Mouse (Mus musculus) neural tube, embryonic 15.5 days (tissue): ENCODE data around the gene Abcd1. TPM values are rescaled to one million over a fixed set of nuclear protein-coding genes. Genes with fewer than 3 reads are reported as not detected.

Experiments used
- ATAC-seq: fragments of 200-750 bp; cut with Nextera tagmentation; 2 replicates; pipeline ENCODE4 v1.8.0; 2017; ENCODE audit warnings: mild to moderate bottlenecking, moderate TSS enrichment, moderate library complexity; ENCODE audit not compliant: low FRiP score
- H3K27ac ChIP-seq: fragments of 300-500 bp; sonication (generic); replicated peaks from 2 replicates; pipeline ENCODE4 v1.5.1; 2015; ENCODE audit warnings: mild to moderate bottlenecking, inconsistent platforms
- H3K27me3 ChIP-seq: fragments of 300-500 bp; sonication (generic); replicated peaks from 2 replicates; pipeline ENCODE4 v1.6.1; 2015; ENCODE audit warnings: inconsistent platforms
- H3K36me3 ChIP-seq: fragments of 300-500 bp; sonication (generic); 2 replicates; pipeline ENCODE4 v1.6.1; 2015; ENCODE audit warnings: inconsistent platforms
- H3K4me1 ChIP-seq: fragments of 300-500 bp; sonication (generic); 2 replicates; pipeline ENCODE4 v1.6.1; 2015; ENCODE audit warnings: inconsistent platforms
- H3K4me2 ChIP-seq: fragments of 300-500 bp; sonication (generic); 2 replicates; pipeline ENCODE4 v1.6.1; 2015; ENCODE audit warnings: inconsistent platforms, mild to moderate bottlenecking, moderate library complexity
- H3K4me3 ChIP-seq: fragments of 300-500 bp; sonication (generic); replicated peaks from 2 replicates; pipeline ENCODE4 v1.5.1; 2015; ENCODE audit warnings: mild to moderate bottlenecking, inconsistent platforms
- H3K9ac ChIP-seq: fragments of 300-500 bp; sonication (generic); replicated peaks from 2 replicates; pipeline ENCODE4 v1.6.1; 2015; ENCODE audit warnings: mild to moderate bottlenecking, inconsistent platforms
- H3K9me3 ChIP-seq: fragments of 300-500 bp; sonication (generic); replicated peaks from 2 replicates; pipeline ENCODE4 v1.6.1; 2016; ENCODE audit warnings: inconsistent platforms
- WGBS: fragments of 180-500 bp; shearing (Covaris S2); methylation state at CpG from one replicate; pipeline ENCODE4 v1.1.7; 2015; ENCODE audit warnings: mixed read lengths; 5-methylcytosine and 5-hydroxymethylcytosine counted together
- polyA plus RNA-seq: library from polyadenylated mRNA; unstranded; fragments of >200 nt; fragmentation: Nextera tagmentation; extraction: Ambion mirVana; gene quantifications from 2 replicates; pipeline ENCODE4 v1.2.1, GENCODE M21; 2015

Abcd1 gene
- polyA plus RNA-seq, 1 experiment from 2014 or later, result 13.6 TPM

DNA sequence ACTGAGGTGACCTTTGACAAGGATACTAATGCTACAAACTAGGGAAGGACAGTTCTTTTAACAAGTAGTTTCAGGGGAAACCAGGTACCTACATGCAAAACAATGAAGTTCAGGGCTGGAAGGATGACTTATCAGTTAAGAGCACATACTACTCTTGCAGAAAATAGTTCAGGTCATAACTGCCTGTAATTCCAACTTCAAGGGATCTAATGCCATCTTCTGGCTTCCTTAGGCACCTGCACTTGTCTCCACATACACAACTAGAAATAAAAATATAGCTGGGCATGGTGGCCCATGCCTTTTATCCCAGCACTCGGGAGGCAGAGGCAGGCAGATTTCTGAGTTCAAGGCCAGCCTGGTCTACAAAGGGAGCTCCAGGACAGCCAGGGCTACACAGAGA, 32.6 kb downstream of the Abcd1 start:
- no peak for ATAC-seq
- H3K4me2 ChIP-seq, result no peak overlapping the region
- 94% methylated on average over 1 of the region's 1 CpGs for WGBS

DNA sequence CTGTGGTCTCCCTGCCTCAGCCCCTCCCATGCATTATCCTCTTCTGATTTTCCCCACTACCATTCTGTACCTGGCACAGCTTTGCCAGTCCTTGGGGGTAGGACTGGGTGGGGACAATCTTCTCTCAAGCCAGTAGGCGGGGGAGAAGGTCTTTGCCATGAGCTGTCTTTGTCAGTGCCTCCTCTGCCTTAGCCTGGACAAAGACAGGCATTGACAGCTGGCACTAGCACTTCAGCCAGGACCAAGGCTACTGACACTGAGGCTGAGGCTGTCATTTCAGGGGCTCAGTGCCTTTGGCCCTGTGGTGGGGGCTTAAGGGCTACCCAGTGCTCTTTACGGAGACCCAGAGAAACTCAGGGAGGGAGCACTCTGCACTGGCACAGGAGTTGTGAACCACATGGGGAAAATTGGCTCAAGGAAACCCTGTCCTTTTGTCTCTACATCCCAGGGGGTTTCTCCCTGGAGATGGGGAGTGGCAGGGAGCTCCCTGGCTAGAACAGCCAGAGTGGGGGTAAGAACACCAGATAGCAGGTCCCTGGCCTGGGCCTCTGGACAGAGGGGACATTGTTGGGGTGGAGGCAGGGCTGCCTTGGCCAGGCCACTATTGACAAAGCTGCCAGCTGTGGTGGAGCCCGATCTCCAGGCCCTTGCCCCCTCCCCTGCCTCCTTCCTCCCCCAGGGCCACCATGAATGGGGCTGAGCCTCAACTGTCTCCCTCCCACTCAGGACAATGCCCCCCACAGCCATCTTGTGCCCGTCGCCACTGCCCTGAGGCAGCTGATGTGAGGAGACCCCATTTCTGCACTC, 40.1 kb downstream of the Abcd1 start, which contains the start of gene Plxnb3:
Plxnb3 (plus strand) TSS at position 757 of the 807 bp plus-strand sequence.
- Histone ChIP-seq H3K36me3 (no peaks in the 10 kb centered on the region), H3K4me1 (no peaks in the 10 kb centered on the region), H3K9me3 (no peaks in the 10 kb centered on the region), H3K27ac (no peak within 1 kb of the TSS), H3K4me3 (no peak within 1 kb of the TSS), H3K9ac (no peak within 1 kb of the TSS), H3K4me2 (no peak within 1 kb of the TSS), H3K27me3 (no peaks in the 10 kb centered on the region)
- ATAC-seq, result no peak
- WGBS, result 66% methylated on average over 5 of the region's 5 CpGs

More for the DNA sequence above, 32.6 kb downstream of the Abcd1 start:
- Histone ChIP-seq H3K4me3 (no peak overlapping the region), H3K4me1 (no peaks in the 10 kb centered on the region), H3K27me3 (no peaks in the 10 kb centered on the region), H3K36me3 (no peaks in the 10 kb centered on the region), H3K9ac (no peak overlapping the region), H3K27ac (no peak overlapping the region), H3K9me3 (no peaks in the 10 kb centered on the region)

DNA sequence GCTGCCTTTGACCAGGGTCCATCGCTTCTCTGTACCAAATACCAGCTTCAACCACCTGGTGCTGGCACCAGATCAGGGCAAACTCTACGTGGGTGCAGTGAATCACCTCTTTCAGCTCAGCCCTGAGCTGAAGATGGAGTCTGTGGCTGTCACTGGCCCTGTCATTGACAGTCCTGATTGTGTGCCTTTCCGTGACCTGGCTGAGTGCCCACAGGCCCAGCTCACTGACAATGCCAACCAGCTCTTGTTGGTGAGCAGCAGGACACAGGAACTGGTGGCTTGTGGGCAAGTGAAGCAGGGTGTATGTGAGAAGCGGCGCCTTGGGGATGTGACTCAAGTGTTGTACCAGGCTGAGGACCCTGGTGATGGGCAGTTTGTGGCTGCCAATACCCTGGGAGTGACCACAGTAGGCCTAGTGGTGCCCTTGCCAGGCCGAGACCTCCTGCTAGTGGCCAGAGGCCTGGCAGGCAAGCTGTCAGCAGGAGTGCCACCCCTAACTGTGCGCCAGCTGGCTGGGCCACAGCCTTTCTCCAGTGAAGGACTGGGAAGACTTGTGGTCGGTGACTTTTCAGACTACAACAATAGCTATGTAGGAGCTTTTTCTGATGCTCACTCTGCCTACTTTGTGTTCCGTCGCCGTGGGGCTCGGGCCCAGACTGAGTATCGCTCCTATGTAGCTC, 42.4 kb downstream of the Abcd1 start:
- H3K4me1 ChIP-seq, result no peaks in the 10 kb centered on the region
- H3K4me3 ChIP-seq, result no peak overlapping the region
- 85% methylated on average over 13 of the region's 13 CpGs for WGBS
- no peak overlapping the region for H3K9ac ChIP-seq
- no peaks in the 10 kb centered on the region for H3K36me3 ChIP-seq
- H3K9me3 ChIP-seq, result no peaks in the 10 kb centered on the region
- no peak for ATAC-seq
- no peak overlapping the region for H3K27ac ChIP-seq
- no peak overlapping the region for H3K4me2 ChIP-seq
- no peaks in the 10 kb centered on the region for H3K27me3 ChIP-seq

- H3K4me2 ChIP-seq, result no peak overlapping the region
- 59% methylated on average over 1 of the region's 1 CpGs for WGBS
- ATAC-seq, result no peak
- H3K27me3 ChIP-seq, result no peaks in the 10 kb centered on the region
- H3K36me3 ChIP-seq, result no peaks in the 10 kb centered on the region
- no peak overlapping the region for H3K9ac ChIP-seq
- no peak overlapping the region for H3K27ac ChIP-seq
- H3K4me1 ChIP-seq, result no peaks in the 10 kb centered on the region
- no peaks in the 10 kb centered on the region for H3K9me3 ChIP-seq
- no peak overlapping the region for H3K4me3 ChIP-seq
Observed at GRCm38 (mm10) chrX:73765311-73765710, 48.9 kb downstream of the Abcd1 start.

DNA sequence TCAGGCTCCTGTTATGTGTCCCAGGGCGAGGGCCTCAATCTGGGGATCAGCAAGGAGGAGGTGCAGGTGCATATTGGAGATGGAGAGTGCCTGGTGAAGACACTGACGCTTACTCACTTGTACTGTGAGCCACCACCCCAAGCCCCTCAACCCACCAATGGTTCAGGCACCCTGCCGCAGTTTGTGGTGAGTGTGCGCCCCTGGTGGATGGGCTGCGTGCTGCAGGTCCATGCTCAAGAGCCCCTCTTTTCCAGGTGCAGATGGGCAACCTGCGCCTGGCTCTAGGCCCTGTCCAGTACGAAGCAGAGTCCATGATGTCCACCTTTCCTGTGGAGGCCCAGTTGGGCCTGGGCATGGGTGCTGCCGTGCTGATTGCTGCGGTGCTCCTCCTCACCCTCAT, 50.9 kb downstream of the Abcd1 start:
- Histone ChIP-seq H3K36me3 (no peaks in the 10 kb centered on the region), H3K9ac (no peak overlapping the region), H3K4me2 (no peak overlapping the region), H3K4me1 (no peaks in the 10 kb centered on the region), H3K27ac (no peak overlapping the region), H3K4me3 (no peak overlapping the region), H3K27me3 (no peaks in the 10 kb centered on the region), H3K9me3 (no peaks in the 10 kb centered on the region)
- no peak for ATAC-seq
- WGBS, result 68% methylated on average over 9 of the region's 9 CpGs

GRCm38 (mm10) chrX:73774168-73774760, 57.9 kb downstream of the Abcd1 start, which contains the start of gene Srpk3:
Gene Srpk3, plus strand, starts transcription at chrX:73774405.
- no peaks in the 10 kb centered on the region for H3K9me3 ChIP-seq
- H3K36me3 ChIP-seq, result peaks cover 2% of the 10 kb centered on the region
- no peak within 1 kb of the TSS for H3K9ac ChIP-seq
- ATAC-seq, result no peak; the same call in 1 of the 2 replicates
- no peaks in the 10 kb centered on the region for H3K27me3 ChIP-seq
- H3K27ac ChIP-seq, result no peak within 1 kb of the TSS
- H3K4me2 ChIP-seq, result no peak within 1 kb of the TSS
- no peak within 1 kb of the TSS for H3K4me3 ChIP-seq
- 56% methylated on average over 9 of the region's 9 CpGs for WGBS
- 0 out of 2 replicates have a peak, but pooled peaks cover 2% of the 10 kb centered on the region for H3K4me1 ChIP-seq

DNA sequence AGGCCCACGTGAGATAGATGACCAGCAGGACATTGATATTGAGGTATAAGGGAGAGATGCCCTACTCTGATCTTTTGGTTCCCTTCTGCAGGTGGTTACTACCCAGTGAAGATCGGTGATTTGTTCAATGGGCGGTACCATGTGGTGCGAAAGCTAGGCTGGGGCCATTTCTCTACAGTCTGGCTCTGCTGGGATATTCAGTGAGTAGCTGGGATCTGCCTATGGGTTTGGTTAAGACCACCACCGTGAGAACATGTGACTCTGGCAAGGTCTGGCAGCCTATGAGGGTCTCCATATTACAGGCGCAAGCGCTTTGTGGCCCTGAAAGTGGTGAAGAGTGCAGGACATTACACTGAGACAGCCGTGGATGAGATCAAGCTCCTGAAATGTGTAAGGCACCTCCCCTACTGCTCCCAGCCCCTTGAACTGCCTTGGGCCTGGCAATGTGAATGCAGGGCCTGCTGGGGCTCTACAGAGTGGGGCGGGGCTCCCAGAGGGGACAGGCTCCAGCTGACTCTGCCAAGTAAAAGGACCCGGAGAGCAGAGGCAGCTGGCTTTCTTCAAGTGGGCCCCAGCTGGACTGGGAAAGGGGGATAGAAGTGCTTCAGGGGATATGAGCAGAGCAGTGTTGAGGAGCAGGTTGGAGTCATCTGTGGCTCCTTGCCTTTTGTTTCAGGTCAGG, 58.5 kb downstream of the Abcd1 start:
- 0 out of 2 replicates have a peak, but pooled peaks have one; percentile 8 for ATAC-seq
- Histone ChIP-seq H3K36me3 (peaks cover 9% of the 10 kb centered on the region), H3K9me3 (no peaks in the 10 kb centered on the region), H3K4me2 (no peak overlapping the region), H3K4me1 (0 out of 2 replicates have a peak, but pooled peaks cover 2% of the 10 kb centered on the region), H3K27me3 (no peaks in the 10 kb centered on the region), H3K27ac (no peak overlapping the region), H3K4me3 (no peak overlapping the region), H3K9ac (no peak overlapping the region)
- WGBS, result 71% methylated on average over 10 of the region's 10 CpGs

- Histone ChIP-seq H3K27ac (no peak overlapping the region), H3K4me1 (peaks cover 17% of the 10 kb centered on the region), H3K9ac (no peak overlapping the region), H3K27me3 (no peaks in the 10 kb centered on the region), H3K4me3 (no peak overlapping the region), H3K36me3 (peaks cover 19% of the 10 kb centered on the region), H3K9me3 (no peaks in the 10 kb centered on the region), H3K4me2 (no peak overlapping the region)
- WGBS, result 93% methylated on average over 3 of the region's 3 CpGs
- ATAC-seq, result no peak
Observed at GRCm38 (mm10) chrX:73782227-73782626, 65.8 kb downstream of the Abcd1 start.

- Histone ChIP-seq H3K9ac (peak overlapping the region; percentile 59), H3K36me3 (peaks cover 14% of the 10 kb centered on the region), H3K4me1 (peaks cover 33% of the 10 kb centered on the region), H3K27ac (peak overlapping the region; percentile 92), H3K27me3 (no peaks in the 10 kb centered on the region), H3K9me3 (no peaks in the 10 kb centered on the region), H3K4me3 (peak overlapping the region; percentile 58), H3K4me2 (peak overlapping the region; percentile 67)
- ATAC-seq, result no peak
Observed at GRCm38 (mm10) chrX:73785666-73786065, 69.3 kb downstream of the Abcd1 start.

DNA sequence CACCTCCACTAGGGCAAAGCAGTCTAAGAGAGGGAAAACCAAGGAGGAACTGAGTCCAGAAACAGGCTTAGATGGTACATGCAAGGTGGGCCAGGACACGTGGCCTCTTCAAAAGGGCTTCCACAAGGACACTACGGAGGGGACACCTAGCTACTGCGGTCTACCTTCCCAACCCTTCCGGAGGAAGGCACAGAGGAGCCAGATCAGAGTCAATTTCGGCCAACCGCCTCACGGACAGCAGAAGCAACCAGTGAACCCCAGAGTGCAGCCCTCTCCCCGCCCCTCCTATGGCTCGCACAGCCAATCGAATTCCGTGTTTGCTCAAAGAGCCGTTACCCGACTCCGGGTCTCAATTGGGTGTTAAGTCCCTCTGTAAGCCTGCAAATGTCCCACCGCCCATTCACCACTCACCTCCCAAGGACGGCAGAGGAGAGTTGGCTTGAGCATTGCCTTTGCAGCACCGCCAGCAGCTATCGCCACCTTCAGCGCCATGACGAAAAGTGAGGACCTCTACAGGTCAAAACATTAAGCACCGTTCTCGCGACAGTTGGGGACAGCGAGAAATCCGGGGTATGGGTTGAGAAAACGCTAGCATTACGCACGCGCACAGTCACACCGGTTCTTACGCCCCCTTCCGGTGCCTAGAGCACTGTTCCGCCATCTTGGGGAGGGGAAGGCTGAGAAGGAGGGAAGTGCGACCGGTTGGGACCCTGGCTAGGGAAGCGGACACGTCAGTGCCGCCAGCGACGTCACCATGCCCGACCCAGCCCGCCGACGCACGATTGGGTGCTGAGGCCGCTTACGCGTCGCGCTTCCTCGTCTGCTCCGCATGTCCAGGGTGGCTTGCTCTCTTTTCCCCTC, 70.2 kb downstream of the Abcd1 start, which contains the start of the genes Idh3g and Ssr4:
Idh3g (minus strand) TSS at position 534 of the 861 bp plus-strand sequence.
Ssr4 (plus strand) TSS at position 665 of the 861 bp plus-strand sequence.
- 18% methylated on average over 42 of the region's 52 CpGs for WGBS
- H3K4me3 ChIP-seq, result peak within 1 kb of the TSS; percentile 58

More for the DNA sequence above, 70.2 kb downstream of the Abcd1 start, which contains the start of the genes Idh3g and Ssr4:
- Histone ChIP-seq H3K9me3 (no peaks in the 10 kb centered on the region), H3K4me1 (peaks cover 33% of the 10 kb centered on the region), H3K36me3 (peaks cover 15% of the 10 kb centered on the region), H3K4me2 (peak within 1 kb of the TSS; percentile 67), H3K27ac (peak within 1 kb of the TSS; percentile 92), H3K27me3 (no peaks in the 10 kb centered on the region), H3K9ac (peak within 1 kb of the TSS; percentile 75)
- peak; percentile 97 for ATAC-seq
